Mouse (Mus musculus) CH12.LX (cell line): ENCODE measurements at regions not wholly inside any gene's neighbourhood (a gene's known extent, or its start where the extent isn't known, plus 50 kb on each side); places are given as distances from the start of the nearest gene placed in this dataset.

Experiments
- DNase-seq: peaks from one replicate; pipeline ENCODE4 v3.0.0-alpha.2; 2013; ENCODE audit errors: extremely low read depth
- H3K27ac ChIP-seq: 2 replicates; pipeline ENCODE4 v1.5.1; 2012; ENCODE audit warnings: low read depth, mild to moderate bottlenecking, control low read depth, moderate library complexity; ENCODE audit not compliant: insufficient read depth
- H3K27me3 ChIP-seq: replicated peaks from 2 replicates; pipeline ENCODE3; 2012; ENCODE audit warnings: inconsistent platforms
- H3K36me3 ChIP-seq, 2 experiments: replicated peaks in 1 of 2; 2 replicates each; pipeline versions ENCODE3 to v1.6.1; 2012; ENCODE audit warnings: inconsistent platforms in 1 of 2, low read length in 1 of 2, mild to moderate bottlenecking in 1 of 2, mixed read lengths in 1 of 2, moderate library complexity in 1 of 2; ENCODE audit not compliant: control insufficient read depth in 1 of 2, insufficient read depth in 1 of 2
- H3K4me1 ChIP-seq, 2 experiments: 2 replicates each; pipeline ENCODE4 v1.6.1; 2012; ENCODE audit warnings: inconsistent platforms in 1 of 2, moderate library complexity in 1 of 2; ENCODE audit not compliant: insufficient read depth in 2 of 2, control insufficient read depth in 1 of 2
- H3K4me2 ChIP-seq: 2 replicates; pipeline ENCODE4 v1.6.1; 2012; ENCODE audit warnings: low read depth, mild to moderate bottlenecking, control low read depth; ENCODE audit not compliant: poor library complexity, insufficient read depth, severe bottlenecking
- H3K4me3 ChIP-seq, 3 experiments: fragments of 150-350 bp in 1 of 3; sonication (generic) in 1 of 3; replicated peaks in 1 of 3; 2 replicates each; pipeline versions ENCODE3 to v1.5.1; 2011 to 2012; ENCODE audit warnings: low read depth in 2 of 3, low read length in 2 of 3, mild to moderate bottlenecking in 2 of 3, moderate library complexity in 2 of 3, control low read depth in 1 of 3, improper control_type of control experiment in 1 of 3, inconsistent platforms in 1 of 3, mixed read lengths in 1 of 3; ENCODE audit not compliant: poor library complexity in 1 of 3
- H3K79me2 ChIP-seq: replicated peaks from 2 replicates; pipeline ENCODE4 v1.6.1; 2012; ENCODE audit warnings: mild to moderate bottlenecking, moderate library complexity; ENCODE audit not compliant: control insufficient read depth, poor library complexity, insufficient read depth, severe bottlenecking; ENCODE audit errors: extremely low read depth
- H3K9ac ChIP-seq: 2 replicates; pipeline ENCODE4 v1.6.1; 2012; ENCODE audit warnings: low read depth, mild to moderate bottlenecking, control low read depth, moderate library complexity; ENCODE audit not compliant: insufficient read depth
- H3K9me3 ChIP-seq: replicated peaks from 2 replicates; pipeline ENCODE3; 2012; ENCODE audit warnings: low read length, inconsistent platforms, mixed read lengths
- CHD2 ChIP-seq: IDR thresholded peaks from 2 replicates; pipeline ENCODE4 v1.6.1; 2011; ENCODE audit warnings: low read length, improper control_type of control experiment
- E2F4 ChIP-seq: IDR thresholded peaks from 2 replicates; pipeline ENCODE4 v1.6.1; 2011; ENCODE audit warnings: low read depth, low read length, improper control_type of control experiment; ENCODE audit not compliant: insufficient replicate concordance
- ETS1 ChIP-seq: conservative IDR thresholded peaks from 2 replicates; pipeline ENCODE4 v1.6.1; 2012; ENCODE audit warnings: low read depth, mild to moderate bottlenecking, inconsistent platforms, low read length, improper control_type of control experiment, moderate library complexity
- GABPA ChIP-seq: IDR thresholded peaks from 2 replicates; pipeline ENCODE4 v1.6.1; 2012; ENCODE audit warnings: low read depth, low read length, improper control_type of control experiment, inconsistent platforms; ENCODE audit not compliant: insufficient replicate concordance
- HCFC1 ChIP-seq: IDR thresholded peaks from 2 replicates; pipeline ENCODE4 v1.6.1; 2012; ENCODE audit warnings: low read depth, mild to moderate bottlenecking, inconsistent platforms, low read length, improper control_type of control experiment
- IRF4 ChIP-seq: IDR thresholded peaks from 2 replicates; pipeline ENCODE4 v1.6.1; 2014; ENCODE audit warnings: low read depth, mild to moderate bottlenecking, inconsistent platforms, low read length, improper control_type of control experiment
- JUN ChIP-seq: IDR thresholded peaks from 2 replicates; pipeline ENCODE4 v1.6.1; 2011; ENCODE audit warnings: low read depth, mild to moderate bottlenecking, low read length, improper control_type of control experiment, moderate library complexity; ENCODE audit not compliant: insufficient read depth
- JUND ChIP-seq: conservative IDR thresholded peaks from 2 replicates; pipeline ENCODE4 v1.6.1; 2011; ENCODE audit warnings: low read depth, low read length, improper control_type of control experiment
- KAT2A ChIP-seq: IDR thresholded peaks from 2 replicates; pipeline ENCODE4 v1.6.1; 2012; ENCODE audit warnings: low read length, improper control_type of control experiment, inconsistent platforms; ENCODE audit not compliant: insufficient replicate concordance
- MAFK ChIP-seq: IDR thresholded peaks from 2 replicates; pipeline ENCODE4 v1.6.1; 2011; ENCODE audit warnings: low read length, improper control_type of control experiment; ENCODE audit not compliant: insufficient replicate concordance
- MAX ChIP-seq: IDR thresholded peaks from 2 replicates; pipeline ENCODE4 v1.6.1; 2011; ENCODE audit warnings: low read length, improper control_type of control experiment
- MAZ ChIP-seq: IDR thresholded peaks from 2 replicates; pipeline ENCODE4 v1.6.1; 2012; ENCODE audit warnings: low read depth, mild to moderate bottlenecking, inconsistent platforms, low read length, improper control_type of control experiment, moderate library complexity
- MXI1 ChIP-seq: IDR thresholded peaks from 2 replicates; pipeline ENCODE4 v1.6.1; 2011; ENCODE audit warnings: mild to moderate bottlenecking, low read depth, low read length, improper control_type of control experiment
- MYC ChIP-seq: IDR thresholded peaks from 2 replicates; pipeline ENCODE4 v1.6.1; 2011; ENCODE audit warnings: low read depth, mild to moderate bottlenecking, improper control_type of control experiment, low read length
- NELFE ChIP-seq: IDR thresholded peaks from 2 replicates; pipeline ENCODE4 v1.6.1; 2011; ENCODE audit warnings: low read depth, low read length, improper control_type of control experiment
- NRF1 ChIP-seq: IDR thresholded peaks from 2 replicates; pipeline ENCODE4 v1.6.1; 2014; ENCODE audit warnings: low read depth, mild to moderate bottlenecking, inconsistent platforms, low read length, improper control_type of control experiment, moderate library complexity
- POLR2A ChIP-seq: IDR thresholded peaks from 2 replicates; pipeline ENCODE4 v1.6.1; 2011; ENCODE audit warnings: low read depth, mild to moderate bottlenecking, improper control_type of control experiment, low read length
- POLR2AphosphoS2 ChIP-seq: IDR thresholded peaks from 2 replicates; pipeline ENCODE4 v1.6.1; 2011; ENCODE audit warnings: low read depth, low read length, improper control_type of control experiment
- RAD21 ChIP-seq: IDR thresholded peaks from 2 replicates; pipeline ENCODE4 v1.6.1; 2011; ENCODE audit warnings: low read depth, mild to moderate bottlenecking, low read length, improper control_type of control experiment, moderate library complexity
- RCOR1 ChIP-seq: conservative IDR thresholded peaks from 2 replicates; pipeline ENCODE4 v1.6.1; 2012; ENCODE audit warnings: low read depth, mild to moderate bottlenecking, inconsistent platforms, low read length, improper control_type of control experiment
- SIN3A ChIP-seq: IDR thresholded peaks from 2 replicates; pipeline ENCODE4 v1.6.1; 2012; ENCODE audit warnings: low read length, improper control_type of control experiment, inconsistent platforms
- TBP ChIP-seq: conservative IDR thresholded peaks from 2 replicates; pipeline ENCODE4 v1.6.1; 2011; ENCODE audit warnings: low read depth, low read length, improper control_type of control experiment
- TCF12 ChIP-seq: IDR thresholded peaks from 2 replicates; pipeline ENCODE4 v1.6.1; 2014; ENCODE audit warnings: low read depth, mild to moderate bottlenecking, inconsistent platforms, low read length, improper control_type of control experiment
- UBTF ChIP-seq: IDR thresholded peaks from 2 replicates; pipeline ENCODE4 v1.6.1; 2012; ENCODE audit warnings: low read depth, mild to moderate bottlenecking, inconsistent platforms, low read length, improper control_type of control experiment, moderate library complexity
- ZKSCAN1 ChIP-seq: IDR thresholded peaks from 2 replicates; pipeline ENCODE4 v1.6.1; 2012; ENCODE audit warnings: low read depth, inconsistent platforms, low read length, improper control_type of control experiment, borderline replicate concordance
- ZNF384 ChIP-seq: IDR thresholded peaks from 2 replicates; pipeline ENCODE4 v1.6.1; 2012; ENCODE audit warnings: low read depth, low read length, improper control_type of control experiment, inconsistent platforms
- dilution Hi-C: fragments of 300-500 bp; cut with MboI; formaldehyde crosslinking; loops from 2 replicates; pipeline ENCODE4 v1.14.3; 2020; ENCODE audit warnings: low sequenced_read_pairs; ENCODE audit not compliant: extremely low pct_unique_long_range_greater_than_20kb, extremely low pct_ligation_motif_present
- in situ Hi-C: fragments of 300-500 bp; cut with MboI; formaldehyde crosslinking; loops from 3 replicates; pipeline ENCODE4 v1.14.3; 2019; ENCODE audit warnings: low sequenced_read_pairs, low pct_ligation_motif_present, low pct_unique_long_range_greater_than_20kb, mixed read lengths

DNA sequence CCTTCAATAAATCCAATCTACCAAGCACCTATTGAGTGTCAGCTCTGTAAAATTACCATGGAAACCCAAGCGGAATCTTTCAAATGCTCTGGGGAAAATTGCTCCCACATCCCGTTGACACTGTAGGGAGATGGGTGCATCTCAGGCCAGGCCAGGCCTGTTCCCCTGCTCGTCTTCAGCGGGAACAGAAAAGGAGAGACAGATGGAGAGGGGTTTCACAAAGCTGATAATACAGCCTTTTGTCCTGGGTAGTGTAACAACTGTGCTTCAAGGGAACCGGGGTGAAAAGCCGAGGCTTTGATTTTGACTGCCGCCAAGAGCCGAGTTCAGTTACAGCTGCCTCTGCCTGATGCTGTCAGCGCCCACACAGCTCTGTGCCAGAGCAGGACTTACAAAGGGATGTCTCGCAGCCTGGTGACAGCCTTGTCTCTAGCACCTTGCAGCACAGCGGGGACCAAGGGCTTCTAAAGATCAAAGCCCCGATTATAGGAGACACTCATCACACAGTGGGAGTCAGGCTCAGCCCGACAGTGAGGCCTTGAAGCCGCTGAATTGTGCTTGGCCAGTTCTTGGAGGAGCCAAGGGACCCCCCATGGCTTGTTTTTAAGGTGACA, 122.6 kb upstream of the Fstl4 start:
- in situ Hi-C loops (no loop called here), dilution Hi-C loops (no loop called here)
- peaks cover 7% of the 10 kb centered on the region for H3K9me3 ChIP-seq
- H3K27me3 ChIP-seq, result peaks cover 94% of the 10 kb centered on the region
- TF ChIP-seq RCOR1 (no peak), SIN3A (no peak), MAX (no peak), E2F4 (no peak), ZKSCAN1 (no peak), ETS1 (no peak), NELFE (no peak), NRF1 (no peak), TCF12 (no peak), JUND (no peak), HCFC1 (no peak), POLR2A (no peak)
- DNase-seq, result no peak
- no peak overlapping the region for H3K27ac ChIP-seq
- H3K4me3 ChIP-seq, result no peak overlapping the region
- H3K79me2 ChIP-seq, result no peaks in the 10 kb centered on the region
- H3K36me3 ChIP-seq, result no peaks in the 10 kb centered on the region
- H3K9ac ChIP-seq, result no peak overlapping the region
- H3K4me2 ChIP-seq, result no peak overlapping the region
- H3K4me1 ChIP-seq, result no peaks in the 10 kb centered on the region

DNA sequence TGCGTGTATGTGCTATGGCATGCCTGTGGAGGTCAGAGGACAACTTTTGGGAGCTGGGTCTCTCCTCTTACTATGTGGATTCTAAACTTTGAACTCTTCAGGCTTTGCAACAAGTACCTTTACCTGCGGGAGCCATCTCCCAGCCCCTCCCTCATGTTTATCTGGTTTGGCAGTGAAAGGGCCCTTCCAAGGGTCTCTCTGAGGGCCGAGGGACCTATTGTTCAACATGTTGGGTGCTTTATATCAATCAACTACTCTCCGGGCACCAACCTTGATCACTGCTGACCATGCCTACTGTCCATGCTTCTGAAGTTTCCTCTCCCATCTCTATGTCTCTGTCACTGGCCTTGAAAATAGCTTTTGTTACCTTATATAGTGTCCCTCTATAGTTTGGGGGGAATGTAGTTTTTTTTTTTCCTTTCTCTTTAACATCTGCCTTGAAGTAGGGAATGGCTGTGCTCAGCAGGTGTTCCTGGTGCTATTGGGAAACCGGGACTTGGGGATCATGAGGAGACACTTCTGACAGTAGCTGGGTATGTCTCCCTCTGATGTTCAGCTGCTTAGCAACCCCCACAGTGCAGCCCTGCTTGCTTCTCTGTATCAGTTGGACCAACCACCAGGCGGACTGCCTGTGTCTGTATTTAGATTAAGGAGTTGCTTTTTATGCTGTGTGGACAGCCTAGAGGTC, 120.2 kb upstream of the Fstl4 start:
- Histone ChIP-seq H3K27me3 (peaks cover 95% of the 10 kb centered on the region), H3K79me2 (no peaks in the 10 kb centered on the region), H3K36me3 (no peaks in the 10 kb centered on the region), H3K27ac (no peak overlapping the region), H3K4me1 (no peaks in the 10 kb centered on the region), H3K4me2 (no peak overlapping the region), H3K4me3 (no peak overlapping the region), H3K9ac (no peak overlapping the region), H3K9me3 (peaks cover 3% of the 10 kb centered on the region)
- in situ Hi-C loops, result no loop called here
- dilution Hi-C loops, result no loop called here
- no peak for DNase-seq
- TF ChIP-seq GABPA (no peak), CHD2 (no peak), E2F4 (no peak), RAD21 (no peak), MXI1 (no peak), NELFE (no peak), MYC (no peak), MAFK (no peak), NRF1 (no peak), HCFC1 (no peak), MAZ (no peak), POLR2AphosphoS2 (no peak), UBTF (no peak), TBP (no peak), KAT2A (no peak), JUN (no peak), IRF4 (no peak), ZNF384 (no peak)
